Mouse (Mus musculus): ENCODE measurements around the gene Lmntd1. TPM values are rescaled to one million over a fixed set of nuclear protein-coding genes. Genes with fewer than 3 reads are reported as not detected.

The Lmntd1 gene
- polyA plus RNA-seq, 1 experiment, result not detected

DNA sequence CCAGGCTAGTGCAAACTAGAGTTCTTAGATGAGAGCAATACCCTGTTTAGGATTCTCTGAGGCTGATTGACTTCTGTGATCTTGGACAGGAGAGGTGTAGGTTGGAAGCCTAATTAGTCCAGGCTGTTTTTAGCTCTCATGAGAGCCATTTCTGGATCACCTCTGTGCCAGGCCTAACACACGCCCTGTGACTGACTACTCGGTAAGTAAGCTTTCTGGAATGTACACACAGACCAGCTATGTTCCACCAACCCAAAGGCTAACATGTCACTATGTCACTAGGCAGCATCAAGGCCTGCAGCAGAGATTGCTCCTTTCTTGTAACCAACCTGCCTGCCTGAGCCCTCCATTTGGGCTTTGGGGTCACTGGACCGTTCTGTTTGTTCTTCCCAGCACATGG, 243.8 kb downstream of the Lmntd1 start:
- H3K36me3 ChIP-seq (ENCODE audit: control insufficient read depth, insufficient read depth), result no peaks in the 10 kb centered on the region
- no peaks in the 10 kb centered on the region for H3K79me2 ChIP-seq (ENCODE audit: control insufficient read depth, insufficient read depth)
- TF ChIP-seq MAX (IDR thresholded peaks at IDR 0.05; ENCODE audit: low read depth) (no peak), TCF12 (IDR thresholded peaks at IDR 0.05; ENCODE audit: insufficient read depth, poor library complexity, severe bottlenecking) (no peak), MYOG (IDR thresholded peaks at IDR 0.05; ENCODE audit: control insufficient read depth in 1 of 3, insufficient read depth in 1 of 3, insufficient read length in 2 of 3, low read depth in 2 of 3) (no peak), MYOD1 (IDR thresholded peaks at IDR 0.05; ENCODE audit: control insufficient read depth in 1 of 3, insufficient read length in 2 of 3, low read depth in 2 of 3) (no peak), TCF3 (IDR thresholded peaks at IDR 0.05; ENCODE audit: insufficient read length, low read depth) (no peak), REST (IDR thresholded peaks at IDR 0.05; ENCODE audit: insufficient read depth, insufficient read length) (no peak), E2F4 (IDR thresholded peaks at IDR 0.05; ENCODE audit: insufficient read depth) (no peak), SRF (IDR thresholded peaks at IDR 0.05; ENCODE audit: control insufficient read depth, insufficient read length, low read depth) (no peak), POLR2A (IDR thresholded peaks at IDR 0.05; ENCODE audit: insufficient read length, low read depth) (no peak), POLR2AphosphoS2 (IDR thresholded peaks at IDR 0.05; ENCODE audit: insufficient read length, low read depth) (no peak), USF1 (IDR thresholded peaks at IDR 0.05; ENCODE audit: low read depth) (no peak), CEBPB (IDR thresholded peaks at IDR 0.05; ENCODE audit: insufficient read depth, poor library complexity, severe bottlenecking) (no peak)
- H3K27me3 ChIP-seq (ENCODE audit: control insufficient read depth, insufficient read depth, insufficient read length), result no peaks in the 10 kb centered on the region
- H3ac ChIP-seq (ENCODE audit: control insufficient read depth, insufficient read length), result no peak overlapping the region
- no peak overlapping the region for H3K4me3 ChIP-seq
- no peak overlapping the region for H3K4me2 ChIP-seq (ENCODE audit: low read depth)

DNA sequence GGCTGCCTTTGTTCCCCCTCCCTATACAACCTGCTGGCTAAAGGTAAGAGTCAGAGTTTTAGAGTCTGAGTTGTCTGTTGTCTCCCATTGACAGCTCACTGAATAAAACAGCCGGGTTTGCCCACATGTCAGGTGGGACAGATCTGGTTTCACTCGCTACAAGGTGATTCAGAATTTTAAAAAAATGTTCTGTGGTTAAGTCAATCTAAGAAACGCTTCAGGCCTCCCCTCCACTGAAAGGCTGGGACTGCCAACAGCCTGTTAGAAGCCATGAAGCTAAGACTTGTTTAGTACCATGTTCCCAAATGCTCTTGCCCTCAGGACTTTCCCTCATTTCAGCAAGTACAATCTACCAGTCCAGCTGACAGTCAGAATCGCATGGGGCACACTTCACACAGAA, 244.8 kb downstream of the Lmntd1 start:
- H3K36me3 ChIP-seq (ENCODE audit: control insufficient read depth, insufficient read depth), result no peaks in the 10 kb centered on the region
- no peaks in the 10 kb centered on the region for H3K27me3 ChIP-seq (ENCODE audit: control insufficient read depth, insufficient read depth, insufficient read length)
- no peak overlapping the region for H3K4me2 ChIP-seq (ENCODE audit: low read depth)
- no peak overlapping the region for H3ac ChIP-seq (ENCODE audit: control insufficient read depth, insufficient read length)
- H3K79me2 ChIP-seq (ENCODE audit: control insufficient read depth, insufficient read depth), result no peaks in the 10 kb centered on the region
- H3K4me3 ChIP-seq, result no peak overlapping the region
- no peak for TF ChIP-seq E2F4 (IDR thresholded peaks at IDR 0.05; ENCODE audit: insufficient read depth)
- TF ChIP-seq CEBPB (IDR thresholded peaks at IDR 0.05; ENCODE audit: insufficient read depth, poor library complexity, severe bottlenecking), result no peak
- no peak for TF ChIP-seq TCF3 (IDR thresholded peaks at IDR 0.05; ENCODE audit: insufficient read length, low read depth)
- TF ChIP-seq TCF12 (IDR thresholded peaks at IDR 0.05; ENCODE audit: insufficient read depth, poor library complexity, severe bottlenecking), result no peak

DNA sequence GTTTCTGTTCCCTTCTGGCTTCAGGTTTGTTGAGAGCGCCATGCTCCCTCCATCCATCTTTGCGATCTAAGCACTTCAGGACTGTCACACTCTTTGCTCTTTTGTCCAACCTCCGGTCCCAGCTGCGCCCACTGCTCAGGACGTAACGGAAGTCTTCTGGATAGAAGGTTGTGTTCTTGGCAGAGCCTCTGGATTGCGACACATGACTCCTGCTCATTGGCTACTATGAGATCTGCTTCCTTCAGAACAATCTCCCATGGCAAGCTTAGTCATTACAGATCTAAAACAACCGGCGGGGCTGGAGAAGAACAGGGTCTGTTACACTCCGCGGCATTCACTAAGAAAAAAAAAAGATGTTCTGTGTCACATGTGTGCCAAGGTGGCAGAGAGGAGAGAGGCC, 247.6 kb downstream of the Lmntd1 start:
- Histone ChIP-seq H3K4me3 (no peak overlapping the region), H3K27me3 (ENCODE audit: control insufficient read depth, insufficient read depth, insufficient read length) (no peaks in the 10 kb centered on the region), H3K4me2 (ENCODE audit: low read depth) (no peak overlapping the region), H3K36me3 (ENCODE audit: control insufficient read depth, insufficient read depth) (no peaks in the 10 kb centered on the region), H3K79me2 (ENCODE audit: control insufficient read depth, insufficient read depth) (no peaks in the 10 kb centered on the region), H3ac (ENCODE audit: control insufficient read depth, insufficient read length) (no peak overlapping the region)
- TF ChIP-seq TCF3 (IDR thresholded peaks at IDR 0.05; ENCODE audit: insufficient read length, low read depth) (no peak), MYOD1 (IDR thresholded peaks at IDR 0.05; ENCODE audit: control insufficient read depth in 1 of 3, insufficient read length in 2 of 3, low read depth in 2 of 3) (no peak), USF1 (IDR thresholded peaks at IDR 0.05; ENCODE audit: low read depth) (no peak), E2F4 (IDR thresholded peaks at IDR 0.05; ENCODE audit: insufficient read depth) (no peak)

DNA sequence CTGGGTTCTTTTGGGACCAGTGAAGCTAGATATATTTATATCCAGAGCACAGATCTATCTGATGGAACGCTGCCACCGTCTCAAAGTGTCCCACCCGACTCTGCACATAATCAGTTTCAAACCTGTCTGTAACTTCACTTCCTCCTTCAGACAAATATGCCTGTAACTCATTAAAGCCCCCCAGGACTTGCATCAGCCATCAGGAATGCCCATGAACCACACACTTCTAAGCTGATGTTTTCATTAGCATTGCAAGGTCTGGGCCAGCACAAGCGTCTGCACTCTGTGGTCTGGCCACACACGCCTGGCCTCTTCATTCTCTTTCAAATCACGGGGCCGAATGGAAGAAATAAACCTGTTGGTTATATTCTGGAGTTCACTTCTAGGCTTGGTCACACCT, 250.4 kb downstream of the Lmntd1 start:
- TF ChIP-seq MYOD1 (IDR thresholded peaks at IDR 0.05; ENCODE audit: control insufficient read depth in 1 of 3, insufficient read length in 2 of 3, low read depth in 2 of 3), result no peak
- TF ChIP-seq E2F4 (IDR thresholded peaks at IDR 0.05; ENCODE audit: insufficient read depth), result no peak
- TF ChIP-seq TCF12 (IDR thresholded peaks at IDR 0.05; ENCODE audit: insufficient read depth, poor library complexity, severe bottlenecking), result no peak
- 0 out of 2 replicates have a peak, but pooled peaks have one; percentile 26 for TF ChIP-seq CEBPB (IDR thresholded peaks at IDR 0.05; ENCODE audit: insufficient read depth, poor library complexity, severe bottlenecking)
- no peak for TF ChIP-seq MAX (IDR thresholded peaks at IDR 0.05; ENCODE audit: low read depth)
- H3ac ChIP-seq (ENCODE audit: control insufficient read depth, insufficient read length), result no peak overlapping the region

GRCm38 (mm10) chr6:145361109-145361694, 252.9 kb downstream of the Lmntd1 start:
- no peaks in the 10 kb centered on the region for H3K27me3 ChIP-seq (ENCODE audit: control insufficient read depth, insufficient read depth, insufficient read length)
- H3K4me2 ChIP-seq (ENCODE audit: low read depth), result no peak overlapping the region
- no peak overlapping the region for H3K4me3 ChIP-seq
- H3K79me2 ChIP-seq (ENCODE audit: control insufficient read depth, insufficient read depth), result no peaks in the 10 kb centered on the region
- no peak for TF ChIP-seq POLR2AphosphoS2 (IDR thresholded peaks at IDR 0.05; ENCODE audit: insufficient read length, low read depth)
- no peak for TF ChIP-seq USF1 (IDR thresholded peaks at IDR 0.05; ENCODE audit: low read depth)
- no peak for TF ChIP-seq MYOG (IDR thresholded peaks at IDR 0.05; ENCODE audit: control insufficient read depth in 1 of 3, insufficient read depth in 1 of 3, insufficient read length in 2 of 3, low read depth in 2 of 3)
- no peak for TF ChIP-seq MYOD1 (IDR thresholded peaks at IDR 0.05; ENCODE audit: control insufficient read depth in 1 of 3, insufficient read length in 2 of 3, low read depth in 2 of 3)
- no peak for TF ChIP-seq SRF (IDR thresholded peaks at IDR 0.05; ENCODE audit: control insufficient read depth, insufficient read length, low read depth)
- no peak for TF ChIP-seq TCF12 (IDR thresholded peaks at IDR 0.05; ENCODE audit: insufficient read depth, poor library complexity, severe bottlenecking)
- no peak for TF ChIP-seq TCF3 (IDR thresholded peaks at IDR 0.05; ENCODE audit: insufficient read length, low read depth)
- no peak for TF ChIP-seq E2F4 (IDR thresholded peaks at IDR 0.05; ENCODE audit: insufficient read depth)
- no peak for TF ChIP-seq POLR2A (IDR thresholded peaks at IDR 0.05; ENCODE audit: insufficient read length, low read depth)
- TF ChIP-seq CEBPB (IDR thresholded peaks at IDR 0.05; ENCODE audit: insufficient read depth, poor library complexity, severe bottlenecking), result no peak
- TF ChIP-seq REST (IDR thresholded peaks at IDR 0.05; ENCODE audit: insufficient read depth, insufficient read length), result no peak
- no peak for TF ChIP-seq MAX (IDR thresholded peaks at IDR 0.05; ENCODE audit: low read depth)
- no peaks in the 10 kb centered on the region for H3K36me3 ChIP-seq (ENCODE audit: control insufficient read depth, insufficient read depth)
- H3ac ChIP-seq (ENCODE audit: control insufficient read depth, insufficient read length), result no peak overlapping the region

More for the DNA sequence above, 250.4 kb downstream of the Lmntd1 start:
- Histone ChIP-seq H3K27me3 (ENCODE audit: control insufficient read depth, insufficient read depth, insufficient read length) (no peaks in the 10 kb centered on the region), H3K79me2 (ENCODE audit: control insufficient read depth, insufficient read depth) (no peaks in the 10 kb centered on the region), H3K4me2 (ENCODE audit: low read depth) (peak overlapping the region; percentile 35), H3K36me3 (ENCODE audit: control insufficient read depth, insufficient read depth) (no peaks in the 10 kb centered on the region), H3K4me3 (no peak overlapping the region)
